Mouse (Mus musculus): ENCODE measurements around the gene Dab2ip. TPM values are rescaled to one million over a fixed set of nuclear protein-coding genes. Genes with fewer than 3 reads are reported as not detected.
A peak's percentile ranks its signal among the peaks of the same experiment; 100 is the strongest.

Dab2ip gene
- polyA plus RNA-seq (2015; fragmentation: Nextera tagmentation; extraction: Ambion mirVana), result 33.2 and 46.1 TPM in 2 replicates

DNA sequence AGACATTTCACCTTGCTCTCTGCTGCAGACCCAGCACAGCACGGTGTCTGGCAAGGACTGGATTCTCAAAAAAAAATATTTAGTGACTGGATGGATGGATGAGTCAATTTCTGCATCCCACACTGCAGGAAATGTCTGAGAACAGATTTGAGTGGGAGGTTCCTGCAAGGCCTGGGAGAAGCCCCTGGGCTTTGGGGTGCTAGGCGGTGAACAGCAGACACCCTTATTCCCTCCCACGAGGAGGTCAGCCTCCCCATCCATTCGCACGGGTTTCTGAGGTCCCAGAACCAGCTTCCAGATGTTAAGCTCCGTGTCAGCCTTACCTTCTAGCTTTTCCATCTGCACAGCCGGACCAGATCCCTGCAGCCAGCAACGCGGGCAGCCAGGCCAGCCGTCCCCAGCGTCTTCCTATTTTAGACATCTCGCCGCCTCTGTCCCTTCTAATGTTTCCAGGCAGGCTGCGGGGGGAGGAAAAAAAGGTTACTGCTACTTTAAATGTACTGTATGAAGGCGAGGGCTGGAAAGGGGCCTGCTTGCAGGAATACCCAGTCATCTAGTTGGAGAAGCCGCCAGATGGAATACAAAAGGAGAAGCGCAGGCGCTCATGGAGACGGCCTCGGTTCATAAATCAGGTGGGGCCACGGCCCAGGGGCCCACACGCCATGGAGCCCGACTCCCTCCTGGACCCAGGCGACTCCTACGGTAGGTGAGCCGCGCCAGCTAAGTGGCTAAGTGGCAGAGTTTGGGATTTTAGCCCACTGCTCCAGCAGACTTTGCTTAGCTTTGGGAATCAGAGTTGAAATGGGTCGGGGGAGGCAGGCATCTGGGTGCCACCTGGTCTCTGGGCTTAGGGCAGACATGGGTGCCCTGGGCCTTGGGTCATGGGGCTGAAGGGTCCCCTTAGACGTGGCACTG lies at the start of gene Dab2ip:
Dab2ip (plus strand) TSS at position 356 of the 915 bp plus-strand sequence.
- ATAC-seq, result no peak

DNA sequence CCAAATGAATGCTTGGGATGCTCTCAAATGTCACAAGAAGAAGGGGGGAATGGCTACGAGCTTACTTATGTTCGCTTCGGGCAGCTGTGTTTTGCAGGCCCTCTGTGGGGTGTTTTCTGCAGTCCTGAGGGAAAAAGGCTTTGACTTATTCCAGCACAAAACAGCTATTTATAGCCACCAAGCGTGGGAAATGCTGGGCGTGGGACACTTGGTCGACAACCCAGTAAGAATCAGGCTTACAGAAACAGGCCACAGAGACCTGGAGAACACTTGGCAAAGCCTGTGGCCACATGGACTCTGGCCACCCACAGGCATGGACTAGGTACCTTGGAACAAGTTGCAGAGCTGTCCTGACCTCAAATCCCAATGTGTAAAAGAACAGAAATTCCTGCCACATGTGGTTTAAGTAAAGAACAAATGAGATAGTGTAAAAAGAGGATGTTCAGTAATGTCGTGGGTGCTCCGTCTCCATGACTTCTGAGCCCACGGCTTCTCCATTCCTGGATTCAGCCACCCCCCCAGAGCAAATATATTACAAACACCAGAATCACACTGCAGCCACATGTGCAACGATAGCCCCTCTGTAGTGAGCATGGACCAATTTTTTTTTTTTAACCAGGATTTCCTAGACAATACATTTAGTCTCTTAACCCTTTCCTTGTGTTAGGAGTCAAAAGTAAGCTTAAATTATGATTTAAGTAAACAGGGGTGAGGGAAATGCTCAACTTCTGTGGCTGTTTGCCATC lies 49.3 kb upstream of the Dab2ip start:
- Histone ChIP-seq H3K27me3 (ENCODE audit: control insufficient read depth, insufficient read depth, low read depth, low read length) (no peaks in the 10 kb centered on the region), H3K9me3 (replicated peaks; ENCODE audit: control insufficient read depth, low read length, poor library complexity, severe bottlenecking) (no peaks in the 10 kb centered on the region), H3K4me3 (ENCODE audit: low read depth, low read length) (no peak overlapping the region), H3K27ac (ENCODE audit: low read length) (peak overlapping the region; percentile 53; the same call in 1 of the 2 replicates), H3K36me3 (ENCODE audit: control insufficient read depth, insufficient read depth, low read length) (no peaks in the 10 kb centered on the region), H3K9ac (ENCODE audit: low read depth, low read length) (no peak overlapping the region), H3K4me1 (ENCODE audit: control insufficient read depth, insufficient read depth, low read length) (peaks cover 6% of the 10 kb centered on the region; the same call in 1 of the 2 replicates), H3K4me2 (ENCODE audit: low read length) (no peak overlapping the region)
- ATAC-seq, result no peak
- 48% methylated on average over 10 of the region's 10 CpGs for WGBS

More for the DNA sequence above, at the start of gene Dab2ip:
- 65% methylated on average over 29 of the region's 29 CpGs for WGBS
- Histone ChIP-seq H3K4me1 (ENCODE audit: control insufficient read depth, insufficient read depth, low read length) (peaks cover 8% of the 10 kb centered on the region), H3K4me2 (ENCODE audit: low read length) (no peak within 1 kb of the TSS), H3K9me3 (replicated peaks; ENCODE audit: control insufficient read depth, low read length, poor library complexity, severe bottlenecking) (no peaks in the 10 kb centered on the region), H3K4me3 (ENCODE audit: low read depth, low read length) (no peak within 1 kb of the TSS), H3K27me3 (ENCODE audit: control insufficient read depth, insufficient read depth, low read depth, low read length) (no peaks in the 10 kb centered on the region), H3K9ac (ENCODE audit: low read depth, low read length) (no peak within 1 kb of the TSS), H3K36me3 (ENCODE audit: control insufficient read depth, insufficient read depth, low read length) (no peaks in the 10 kb centered on the region), H3K27ac (ENCODE audit: low read length) (no peak within 1 kb of the TSS)

DNA sequence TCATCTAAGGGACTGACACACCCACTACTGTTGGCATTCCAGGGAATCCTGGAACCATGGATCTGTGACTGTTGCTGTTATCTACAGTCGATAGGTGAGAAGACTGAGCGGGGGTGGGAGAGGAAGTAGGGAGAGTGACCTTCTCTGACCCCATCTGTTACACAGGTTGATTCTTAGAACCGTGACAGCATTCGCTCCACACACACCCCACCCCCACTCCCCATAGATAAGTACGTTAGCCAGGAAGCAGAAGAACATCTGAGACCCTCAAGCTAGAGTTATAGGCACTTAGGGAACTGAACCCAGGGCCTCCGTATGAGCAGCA lies 48.8 kb upstream of the Dab2ip start:
- no peaks in the 10 kb centered on the region for H3K36me3 ChIP-seq (ENCODE audit: control insufficient read depth, insufficient read depth, low read length)
- H3K4me1 ChIP-seq (ENCODE audit: control insufficient read depth, insufficient read depth, low read length), result peaks cover 6% of the 10 kb centered on the region; the same call in 1 of the 2 replicates
- no peak for ATAC-seq
- H3K9me3 ChIP-seq (replicated peaks; ENCODE audit: control insufficient read depth, low read length, poor library complexity, severe bottlenecking), result no peaks in the 10 kb centered on the region
- H3K9ac ChIP-seq (ENCODE audit: low read depth, low read length), result no peak overlapping the region
- 54% methylated on average over 6 of the region's 6 CpGs for WGBS
- no peaks in the 10 kb centered on the region for H3K27me3 ChIP-seq (ENCODE audit: control insufficient read depth, insufficient read depth, low read depth, low read length)
- H3K4me2 ChIP-seq (ENCODE audit: low read length), result no peak overlapping the region
- no peak overlapping the region for H3K4me3 ChIP-seq (ENCODE audit: low read depth, low read length)
- no peak overlapping the region for H3K27ac ChIP-seq (ENCODE audit: low read length)

DNA sequence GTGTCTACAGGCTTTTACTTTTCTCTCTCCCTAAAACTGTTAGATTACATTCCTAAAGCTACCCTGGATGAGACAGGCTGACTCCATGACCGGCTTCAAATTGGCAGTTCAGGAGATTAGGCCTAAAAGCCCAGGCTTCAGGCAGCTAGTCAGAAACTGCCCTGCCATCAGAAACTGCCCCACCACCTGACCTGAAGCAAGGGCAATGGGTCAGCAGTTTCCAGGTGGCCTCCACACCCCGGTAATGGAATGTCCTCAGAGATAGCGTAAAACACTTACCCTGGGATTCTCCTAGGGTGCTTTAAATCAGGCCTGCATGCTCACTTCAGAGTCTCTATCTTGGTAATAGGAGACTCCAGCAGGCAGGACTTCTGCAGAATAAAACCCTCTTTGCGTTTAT lies 48.2 kb upstream of the Dab2ip start:
- Histone ChIP-seq H3K4me1 (ENCODE audit: control insufficient read depth, insufficient read depth, low read length) (peaks cover 6% of the 10 kb centered on the region; the same call in 1 of the 2 replicates), H3K27me3 (ENCODE audit: control insufficient read depth, insufficient read depth, low read depth, low read length) (no peaks in the 10 kb centered on the region), H3K27ac (ENCODE audit: low read length) (no peak overlapping the region), H3K36me3 (ENCODE audit: control insufficient read depth, insufficient read depth, low read length) (no peaks in the 10 kb centered on the region), H3K4me3 (ENCODE audit: low read depth, low read length) (no peak overlapping the region), H3K4me2 (ENCODE audit: low read length) (no peak overlapping the region), H3K9me3 (replicated peaks; ENCODE audit: control insufficient read depth, low read length, poor library complexity, severe bottlenecking) (no peaks in the 10 kb centered on the region), H3K9ac (ENCODE audit: low read depth, low read length) (no peak overlapping the region)
- 64% methylated on average over 4 of the region's 4 CpGs for WGBS
- ATAC-seq, result no peak

DNA sequence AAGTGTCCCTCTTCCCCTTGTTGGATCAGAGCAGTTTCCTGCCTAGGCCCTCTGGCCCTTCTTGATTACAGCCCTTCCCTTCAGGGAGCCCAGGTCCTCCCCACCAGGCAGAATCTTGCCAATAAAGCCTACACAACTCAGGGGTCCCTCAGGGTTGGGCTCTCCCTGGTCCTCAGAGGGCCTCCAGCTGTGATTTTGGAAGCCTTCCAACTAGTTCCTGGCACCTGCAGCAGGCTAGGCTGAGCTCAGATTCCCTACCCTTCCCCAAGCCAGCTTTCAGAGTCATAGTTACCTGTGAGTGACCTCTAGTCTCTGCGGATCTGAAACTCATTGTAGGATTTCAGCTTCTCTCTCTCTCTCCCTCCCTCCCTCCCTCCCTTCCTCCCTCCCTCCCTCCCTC lies 47.1 kb upstream of the Dab2ip start:
- Histone ChIP-seq H3K4me1 (ENCODE audit: control insufficient read depth, insufficient read depth, low read length) (peaks cover 6% of the 10 kb centered on the region; the same call in 1 of the 2 replicates), H3K9me3 (replicated peaks; ENCODE audit: control insufficient read depth, low read length, poor library complexity, severe bottlenecking) (no peaks in the 10 kb centered on the region), H3K27me3 (ENCODE audit: control insufficient read depth, insufficient read depth, low read depth, low read length) (no peaks in the 10 kb centered on the region), H3K4me2 (ENCODE audit: low read length) (no peak overlapping the region), H3K9ac (ENCODE audit: low read depth, low read length) (no peak overlapping the region), H3K27ac (ENCODE audit: low read length) (no peak overlapping the region), H3K36me3 (ENCODE audit: control insufficient read depth, insufficient read depth, low read length) (no peaks in the 10 kb centered on the region), H3K4me3 (ENCODE audit: low read depth, low read length) (no peak overlapping the region)
- WGBS, result 71% methylated on average over 1 of the region's 1 CpGs
- no peak for ATAC-seq

DNA sequence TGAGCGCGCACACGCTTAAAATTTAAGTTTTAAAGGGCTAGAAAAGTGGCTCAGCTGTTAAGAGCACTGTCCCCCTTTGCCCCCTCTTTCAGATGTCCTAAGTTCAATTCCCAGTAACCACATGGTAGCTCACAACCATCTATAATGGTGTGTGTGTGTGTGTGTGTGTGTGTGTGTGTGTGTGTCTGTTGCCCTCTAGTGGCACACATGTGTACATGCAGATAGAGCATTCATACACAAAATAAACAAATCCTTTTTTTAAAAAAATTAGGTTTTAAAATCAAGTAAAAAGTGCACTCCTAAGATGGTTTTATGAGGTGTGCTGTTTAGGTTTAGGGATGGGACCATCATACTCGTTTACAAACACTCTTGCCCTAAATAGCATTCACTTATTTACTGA lies 45.8 kb upstream of the Dab2ip start:
- Histone ChIP-seq H3K27me3 (ENCODE audit: control insufficient read depth, insufficient read depth, low read depth, low read length) (no peaks in the 10 kb centered on the region), H3K36me3 (ENCODE audit: control insufficient read depth, insufficient read depth, low read length) (no peaks in the 10 kb centered on the region), H3K4me2 (ENCODE audit: low read length) (no peak overlapping the region), H3K27ac (ENCODE audit: low read length) (no peak overlapping the region), H3K4me1 (ENCODE audit: control insufficient read depth, insufficient read depth, low read length) (peaks cover under 1% of the 10 kb centered on the region; the same call in 1 of the 2 replicates), H3K4me3 (ENCODE audit: low read depth, low read length) (no peak overlapping the region), H3K9me3 (replicated peaks; ENCODE audit: control insufficient read depth, low read length, poor library complexity, severe bottlenecking) (no peaks in the 10 kb centered on the region), H3K9ac (ENCODE audit: low read depth, low read length) (no peak overlapping the region)
- WGBS, result 96% methylated on average over 4 of the region's 4 CpGs
- no peak for ATAC-seq

DNA sequence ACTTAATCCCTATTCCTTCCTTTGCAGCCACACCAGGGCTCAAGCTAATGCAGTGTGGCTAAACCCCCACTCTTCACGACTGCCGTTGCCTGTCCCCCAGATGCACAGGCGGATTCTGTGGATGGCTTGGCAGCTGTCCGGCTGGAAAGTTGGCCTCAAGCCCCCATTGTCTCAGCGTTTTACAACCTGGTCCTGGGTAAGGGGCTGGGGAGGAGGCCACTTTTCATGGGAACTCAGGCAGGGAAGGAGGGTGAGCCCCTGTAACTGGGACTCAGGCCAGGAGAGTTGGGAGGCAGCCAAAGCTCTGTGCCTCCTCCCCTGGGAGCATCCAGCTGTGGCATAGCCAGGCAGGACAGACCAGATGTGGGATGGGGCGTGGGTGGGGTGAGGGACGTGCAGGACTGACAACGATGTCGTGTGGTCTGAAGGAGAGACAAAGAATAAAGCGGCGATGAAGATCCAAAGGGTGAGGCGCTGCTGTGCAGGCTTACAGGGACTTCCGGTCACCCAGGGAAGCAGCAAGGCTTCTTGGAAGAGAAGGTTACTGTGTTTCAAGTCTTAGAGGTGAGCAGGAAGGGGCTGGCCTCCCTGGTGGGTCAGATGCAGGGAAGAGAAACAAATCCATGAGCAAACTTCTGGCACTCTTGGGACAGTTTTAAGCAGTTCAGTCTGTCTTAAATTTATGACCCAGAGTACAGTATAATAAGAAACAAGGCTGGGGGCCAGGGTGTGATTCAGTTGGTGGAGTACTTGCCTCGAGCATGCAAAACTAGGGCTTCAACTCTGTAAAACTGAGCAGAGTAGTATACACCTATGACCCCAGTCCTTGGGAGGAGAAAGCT lies 43.8 kb upstream of the Dab2ip start:
- H3K9ac ChIP-seq (ENCODE audit: low read depth, low read length), result no peak overlapping the region
- H3K4me1 ChIP-seq (ENCODE audit: control insufficient read depth, insufficient read depth, low read length), result no peaks in the 10 kb centered on the region
- no peaks in the 10 kb centered on the region for H3K36me3 ChIP-seq (ENCODE audit: control insufficient read depth, insufficient read depth, low read length)
- WGBS, result 46% methylated on average over 14 of the region's 14 CpGs
- no peaks in the 10 kb centered on the region for H3K27me3 ChIP-seq (ENCODE audit: control insufficient read depth, insufficient read depth, low read depth, low read length)
- no peaks in the 10 kb centered on the region for H3K9me3 ChIP-seq (replicated peaks; ENCODE audit: control insufficient read depth, low read length, poor library complexity, severe bottlenecking)
- H3K4me3 ChIP-seq (ENCODE audit: low read depth, low read length), result no peak overlapping the region
- peak; percentile 51; the same call in 1 of the 2 replicates for ATAC-seq
- peak overlapping the region; percentile 55; the same call in 1 of the 2 replicates for H3K27ac ChIP-seq (ENCODE audit: low read length)
- H3K4me2 ChIP-seq (ENCODE audit: low read length), result no peak overlapping the region

DNA sequence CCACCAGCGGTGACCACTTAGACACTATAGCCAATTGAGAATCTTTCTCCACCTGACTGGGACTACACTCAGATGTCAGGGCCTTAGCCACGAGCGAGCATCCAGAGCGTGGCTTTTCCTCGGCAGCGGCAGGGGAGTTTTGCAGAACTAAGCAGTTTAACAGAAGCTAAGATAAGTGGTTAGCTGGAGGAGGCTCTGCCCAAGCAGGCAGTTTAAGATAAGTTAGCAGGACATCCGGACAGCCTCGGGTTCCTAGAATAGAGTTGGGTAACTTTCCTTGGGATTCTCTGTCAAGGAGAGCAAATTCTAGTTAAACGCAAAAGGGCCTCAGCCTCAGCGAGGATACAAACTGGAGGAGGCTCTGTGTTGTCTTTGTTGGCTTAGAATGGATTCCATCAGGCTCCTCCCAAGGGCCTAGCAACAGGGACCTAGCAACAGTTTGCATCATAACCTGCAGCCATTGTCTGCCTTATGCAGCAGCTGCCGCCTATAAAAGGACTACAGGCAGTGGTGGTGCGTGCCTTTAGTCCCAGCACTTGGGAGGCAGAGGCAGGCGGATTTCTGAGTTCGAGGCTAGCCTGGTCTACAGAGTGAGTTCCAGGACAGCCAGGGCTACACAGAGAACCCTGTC lies 31.3 kb upstream of the Dab2ip start:
- H3K27me3 ChIP-seq (ENCODE audit: control insufficient read depth, insufficient read depth, low read depth, low read length), result no peaks in the 10 kb centered on the region
- no peak overlapping the region for H3K27ac ChIP-seq (ENCODE audit: low read length)
- no peak overlapping the region for H3K9ac ChIP-seq (ENCODE audit: low read depth, low read length)
- H3K4me1 ChIP-seq (ENCODE audit: control insufficient read depth, insufficient read depth, low read length), result no peaks in the 10 kb centered on the region
- no peak for ATAC-seq
- no peak overlapping the region for H3K4me3 ChIP-seq (ENCODE audit: low read depth, low read length)
- H3K4me2 ChIP-seq (ENCODE audit: low read length), result no peak overlapping the region
- no peaks in the 10 kb centered on the region for H3K9me3 ChIP-seq (replicated peaks; ENCODE audit: control insufficient read depth, low read length, poor library complexity, severe bottlenecking)
- H3K36me3 ChIP-seq (ENCODE audit: control insufficient read depth, insufficient read depth, low read length), result no peaks in the 10 kb centered on the region
- 86% methylated on average over 14 of the region's 14 CpGs for WGBS
